Mouse (Mus musculus) layer of hippocampus, adult 2 months (tissue): ENCODE measurements at regions not wholly inside any gene's neighbourhood (a gene's known extent, or its start where the extent isn't known, plus 50 kb on each side); places are given as distances from the start of the nearest gene placed in this dataset.
"Not testable (repeated sequence)": the region's sequence is repeated elsewhere in the genome, so short reads cannot be mapped to it uniquely, and the experiment has no call there.

Source experiments
- DNase-seq, 2 experiments: peaks; one replicate each; pipeline ENCODE4 v3.0.0; 2022; ENCODE audit warnings: low spot score in 2 of 2
- H3K27ac ChIP-seq: fragments of 200-600 bp; 2 replicates; pipeline ENCODE4 v1.8.1; 2022
- H3K4me3 ChIP-seq: fragments of 200-600 bp; 2 replicates; pipeline ENCODE4 v1.8.1; 2022; ENCODE audit warnings: mild to moderate bottlenecking
- CTCF ChIP-seq: fragments of 200-600 bp; conservative IDR thresholded peaks from 2 replicates; pipeline ENCODE4 v1.8.1; 2022; ENCODE audit warnings: antibody characterized with exemption, mild to moderate bottlenecking, moderate library complexity

DNA sequence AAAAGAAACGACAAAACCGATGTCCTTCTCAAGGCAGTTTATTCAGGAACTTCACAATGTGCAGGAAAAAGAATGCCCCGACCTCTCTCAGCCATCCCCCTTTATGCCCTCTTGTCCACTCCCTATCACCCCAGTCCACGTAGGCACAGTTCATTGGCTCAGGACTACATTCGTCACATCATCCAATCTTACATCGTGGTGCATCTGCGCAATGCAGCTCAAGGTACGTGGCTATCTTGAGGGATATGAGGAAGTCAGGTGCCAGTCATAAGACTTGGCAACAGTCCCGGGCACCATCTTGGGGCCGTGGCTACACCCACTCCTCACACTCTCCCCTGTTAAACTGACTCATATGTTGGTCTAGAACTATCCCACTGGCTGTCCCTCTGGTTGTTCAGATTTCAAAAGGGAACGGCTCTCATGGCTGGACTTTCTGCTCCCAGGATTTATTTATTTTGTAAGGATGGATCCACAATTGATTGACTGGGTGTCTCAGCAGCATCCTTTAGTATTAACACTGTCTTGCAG lies 87.4 kb upstream of the Olfr1402 start:
- not testable (repeated sequence) for H3K4me3 ChIP-seq, DNase-seq, H3K27ac ChIP-seq

GRCm38 (mm10) chr3:97507209-97507608 lies 85.4 kb upstream of the Olfr1402 start:
- peak; percentile 41 to 78 for DNase-seq
- H3K4me3 ChIP-seq: no peak overlapping the region

DNA sequence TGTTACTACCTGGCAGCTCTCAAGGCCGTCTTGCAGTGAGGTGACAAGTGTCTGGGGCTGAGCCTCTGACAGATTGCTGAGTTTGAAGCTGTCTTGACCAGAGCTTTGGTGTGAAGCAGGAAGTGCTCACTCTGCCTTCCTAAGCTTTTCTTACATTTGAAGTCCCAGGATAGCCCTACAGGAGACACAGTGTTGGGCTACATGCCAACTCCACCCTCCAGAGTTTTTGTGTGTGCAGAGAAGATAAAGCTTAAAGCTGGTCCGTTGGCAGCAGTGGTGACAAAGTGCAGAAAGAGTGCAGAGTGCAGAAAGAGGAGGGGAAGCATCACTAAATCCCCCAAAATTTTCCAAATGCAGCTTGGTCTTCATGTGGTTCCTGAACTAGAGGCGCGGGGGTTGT lies 70.1 kb upstream of the Olfr1402 start:
- Histone ChIP-seq H3K4me3 (no peak overlapping the region), H3K27ac (no peak overlapping the region)
- no peak for TF ChIP-seq CTCF
- DNase-seq: no peak

More at GRCm38 (mm10) chr3:97507209-97507608, 85.4 kb upstream of the Olfr1402 start:
- TF ChIP-seq CTCF: no peak
- peak overlapping the region; percentile 75 for H3K27ac ChIP-seq

- no peak for TF ChIP-seq CTCF
- Histone ChIP-seq H3K27ac (no peak overlapping the region), H3K4me3 (no peak overlapping the region)
- DNase-seq: no peak
Measured at GRCm38 (mm10) chr3:97491208-97491607, 69.4 kb upstream of the Olfr1402 start.

- no peak for DNase-seq
- H3K27ac ChIP-seq: no peak overlapping the region
- no peak for TF ChIP-seq CTCF
- H3K4me3 ChIP-seq: no peak overlapping the region
Measured at GRCm38 (mm10) chr3:97489336-97489735, 67.5 kb upstream of the Olfr1402 start.
